Mouse (Mus musculus): Measurements from ENCODE around the gene Cyth3. TPM values are rescaled to one million over a fixed set of nuclear protein-coding genes. Genes with fewer than 3 reads are reported as not detected.

The Cyth3 gene
- total RNA-seq, 2 experiments from 2014 or later, result 120 to 180 TPM

GRCm38 (mm10) chr5:143666015-143666414, 43.8 kb downstream of the Cyth3 start:
- no peak for DNase-seq

GRCm38 (mm10) chr5:143668884-143669283, 46.6 kb downstream of the Cyth3 start:
- peak in 1 of 2 experiments; percentile 36 for DNase-seq

GRCm38 (mm10) chr5:143669393-143669792, 47.1 kb downstream of the Cyth3 start:
- DNase-seq, result peak; percentile 62 to 74

- DNase-seq, result no peak
Measured at GRCm38 (mm10) chr5:143669839-143670238, 47.6 kb downstream of the Cyth3 start.

GRCm38 (mm10) chr5:143670740-143671415, 48.6 kb downstream of the Cyth3 start:
- DNase-seq, result no peak

GRCm38 (mm10) chr5:143674576-143674975, 52.3 kb downstream of the Cyth3 start:
- peak; percentile 51 to 63 for DNase-seq

GRCm38 (mm10) chr5:143676218-143676985, 54.2 kb downstream of the Cyth3 start:
- DNase-seq, result no peak

- no peak for DNase-seq
Measured at GRCm38 (mm10) chr5:143677363-143677762, 55.1 kb downstream of the Cyth3 start.

- DNase-seq, result peak in 1 of 2 experiments; percentile 33
Measured at GRCm38 (mm10) chr5:143678634-143679271, 56.5 kb downstream of the Cyth3 start.

- no peak for DNase-seq
Measured at GRCm38 (mm10) chr5:143679654-143680053, 57.4 kb downstream of the Cyth3 start.

- DNase-seq, result no peak
Measured at GRCm38 (mm10) chr5:143683696-143684095, 61.4 kb downstream of the Cyth3 start.

GRCm38 (mm10) chr5:143684911-143685390, 62.7 kb downstream of the Cyth3 start:
- no peak for DNase-seq

GRCm38 (mm10) chr5:143686456-143686855, 64.2 kb downstream of the Cyth3 start:
- DNase-seq, result no peak

GRCm38 (mm10) chr5:143687589-143687988, 65.3 kb downstream of the Cyth3 start:
- no peak for DNase-seq

GRCm38 (mm10) chr5:143690392-143690791, 68.1 kb downstream of the Cyth3 start:
- DNase-seq, result no peak

GRCm38 (mm10) chr5:143690926-143691325, 68.7 kb downstream of the Cyth3 start:
- no peak for DNase-seq

GRCm38 (mm10) chr5:143696323-143696722, 74.1 kb downstream of the Cyth3 start:
- peak in 1 of 2 experiments; percentile 27 for DNase-seq

- DNase-seq, result no peak
Measured at GRCm38 (mm10) chr5:143698454-143698853, 76.2 kb downstream of the Cyth3 start.

GRCm38 (mm10) chr5:143700247-143700646, 78.0 kb downstream of the Cyth3 start:
- no peak for DNase-seq

GRCm38 (mm10) chr5:143701074-143701473, 78.8 kb downstream of the Cyth3 start:
- DNase-seq, result no peak

GRCm38 (mm10) chr5:143704875-143705658, 82.8 kb downstream of the Cyth3 start:
- DNase-seq, result peak in 1 of 2 experiments; percentile 35

- no peak for DNase-seq
Measured at GRCm38 (mm10) chr5:143705659-143705982, 83.4 kb downstream of the Cyth3 start.
